Mouse (Mus musculus): ENCODE results near the gene Nos2.

- TF ChIP-seq CTCF (IDR thresholded peaks at IDR 0.05), result no peak
- TF ChIP-seq EP300 (IDR thresholded peaks at IDR 0.05), result no peak
Observed at GRCm38 (mm10) chr11:78972328-78972727, 51.7 kb downstream of the Nos2 start.
